Mouse (Mus musculus) gastrocnemius, postnatal 14 days (tissue): Measurements from ENCODE around the gene Ano10. TPM values are rescaled to one million over a fixed set of nuclear protein-coding genes. Genes with fewer than 3 reads are reported as not detected.

ENCODE experiments used
- DNase-seq: peaks from one replicate; pipeline ENCODE4 v3.0.0; 2021; ENCODE audit warnings: mixed read lengths
- intact Hi-C: fragments of 180-260 bp; cut with DNase I; formaldehyde crosslinking; loops from one replicate; pipeline ENCODE4 v1.15.1; 2025; ENCODE audit warnings: low total_unique reads
- total RNA-seq, 2 experiments: library from RNA; stranded (reverse); gene quantifications; 2 replicates each; pipeline ENCODE4 v1.2.3; 2021

The Ano10 gene
- total RNA-seq, 2 experiments from 2014 or later, result 36.6 to 39.4 TPM

DNA sequence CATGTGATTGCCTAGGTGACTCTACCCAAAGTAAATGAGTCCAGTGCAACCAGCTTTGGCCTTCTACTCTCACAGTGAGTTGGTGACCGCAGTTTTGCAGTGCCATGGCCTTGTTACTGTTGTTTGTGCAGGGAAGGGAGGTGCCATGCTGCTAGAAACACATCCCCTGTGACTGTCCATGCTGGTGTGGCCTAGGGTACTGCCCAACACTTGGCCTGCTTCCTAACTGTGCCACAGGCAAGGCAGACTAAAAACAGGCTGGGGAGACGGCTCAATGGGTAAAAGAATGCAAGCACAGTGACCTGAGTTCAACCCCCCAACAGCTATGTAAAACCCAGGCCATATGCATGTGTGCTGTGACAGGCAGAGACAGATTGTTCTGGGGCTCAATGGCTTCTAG lies 74.3 kb downstream of the Ano10 start:
- DNase-seq, result no peak
- intact Hi-C loops, result no loop called here

DNA sequence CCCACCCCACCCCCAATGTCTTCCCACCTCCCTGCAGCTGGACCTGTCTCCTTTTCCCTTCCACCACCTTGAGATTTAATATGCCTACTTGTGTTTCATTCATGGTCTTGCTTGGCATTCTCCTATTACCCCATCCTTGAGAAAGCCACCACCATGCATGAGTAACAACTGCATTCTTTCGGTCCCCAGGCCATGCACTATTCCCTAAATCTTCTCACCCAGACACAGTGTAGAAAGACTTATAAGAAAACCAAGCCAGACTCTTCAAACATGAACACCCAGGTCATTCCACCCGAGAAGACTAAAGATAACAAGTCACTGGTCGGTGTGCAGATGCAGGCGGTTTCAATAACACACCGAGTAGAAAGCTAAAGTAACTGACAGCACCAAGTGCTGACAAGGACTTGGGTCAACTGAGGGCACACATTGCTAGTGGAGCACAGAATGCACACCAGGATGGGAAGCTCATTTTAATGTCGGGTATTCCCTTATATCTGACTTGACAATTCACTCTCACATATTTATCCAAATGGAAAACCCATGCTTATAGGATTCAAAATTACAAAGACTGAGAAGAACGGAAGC lies 77.2 kb downstream of the Ano10 start:
- no peak for DNase-seq
- intact Hi-C loops, result no loop called here

DNA sequence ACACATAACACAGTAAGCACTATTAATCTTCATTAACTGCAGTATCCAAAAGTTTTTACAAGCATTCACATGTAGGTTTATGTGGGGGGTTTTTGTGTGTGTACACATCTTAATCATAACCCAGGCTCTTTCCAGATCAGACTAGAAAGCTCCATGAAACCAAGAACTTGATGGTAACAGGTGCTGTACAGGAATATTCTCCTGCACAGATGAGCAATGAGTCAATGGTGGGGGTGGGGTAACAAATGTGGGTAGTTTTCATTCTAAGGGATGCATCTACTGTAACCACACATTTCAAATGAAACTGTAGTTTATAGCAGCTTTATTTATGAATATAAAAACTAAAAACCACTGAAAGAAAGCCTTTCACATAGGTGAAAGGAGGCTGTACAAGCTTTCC lies 79.1 kb downstream of the Ano10 start:
- no peak for DNase-seq
- intact Hi-C loops, result no loop called here

DNA sequence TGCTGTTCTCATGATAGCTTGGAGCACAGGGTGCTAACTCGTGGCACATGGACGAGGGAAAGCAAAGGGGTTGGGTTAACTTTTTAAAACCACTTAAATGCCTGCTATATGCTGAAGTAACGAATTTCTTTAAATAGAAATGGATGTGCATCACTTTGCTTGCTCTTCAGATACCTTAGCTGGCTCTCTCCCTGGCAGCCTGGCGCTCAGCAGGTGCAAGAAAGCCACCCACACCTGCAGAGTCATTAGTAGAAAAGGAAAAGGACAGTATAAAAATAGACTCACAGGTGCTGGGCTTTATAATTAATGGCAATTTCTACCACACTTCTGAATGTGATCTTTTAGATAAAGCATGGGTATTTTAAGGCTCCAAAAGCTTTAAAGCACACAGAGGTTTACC lies 85.9 kb downstream of the Ano10 start:
- intact Hi-C loops, result no loop called here
- no peak for DNase-seq

DNA sequence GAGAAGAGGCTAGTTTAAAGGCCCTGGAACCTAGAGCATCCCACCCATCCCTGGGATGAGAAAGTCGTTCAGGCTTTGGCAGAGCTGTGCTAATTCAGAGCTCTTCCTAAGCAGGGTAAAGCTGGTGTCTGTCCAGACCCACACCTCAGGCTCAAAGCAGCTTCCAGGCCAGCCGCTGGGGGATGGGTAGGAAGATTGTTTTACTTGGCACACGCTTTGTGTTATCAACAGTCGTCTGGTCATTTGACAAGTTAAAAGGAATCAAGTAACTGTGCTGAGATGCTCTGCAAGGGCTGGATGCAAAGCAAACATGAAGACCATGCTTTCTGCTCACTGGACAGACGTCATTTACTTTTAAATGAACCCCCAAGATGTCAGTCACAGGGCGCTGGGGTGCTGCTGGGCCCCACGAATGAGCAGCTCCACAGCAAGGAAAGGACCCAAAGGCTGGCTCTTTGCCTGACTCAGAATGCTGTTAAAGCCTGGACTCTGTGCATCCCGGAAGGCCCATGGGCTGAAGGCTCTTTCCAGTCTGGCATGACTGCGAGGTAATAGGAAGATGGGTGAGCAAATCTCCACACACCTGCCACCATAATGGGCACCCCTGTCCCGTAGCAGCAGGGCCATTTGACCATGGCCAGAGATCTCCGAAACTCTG lies 88.6 kb downstream of the Ano10 start:
- DNase-seq, result no peak
- intact Hi-C loops, result no loop called here

DNA sequence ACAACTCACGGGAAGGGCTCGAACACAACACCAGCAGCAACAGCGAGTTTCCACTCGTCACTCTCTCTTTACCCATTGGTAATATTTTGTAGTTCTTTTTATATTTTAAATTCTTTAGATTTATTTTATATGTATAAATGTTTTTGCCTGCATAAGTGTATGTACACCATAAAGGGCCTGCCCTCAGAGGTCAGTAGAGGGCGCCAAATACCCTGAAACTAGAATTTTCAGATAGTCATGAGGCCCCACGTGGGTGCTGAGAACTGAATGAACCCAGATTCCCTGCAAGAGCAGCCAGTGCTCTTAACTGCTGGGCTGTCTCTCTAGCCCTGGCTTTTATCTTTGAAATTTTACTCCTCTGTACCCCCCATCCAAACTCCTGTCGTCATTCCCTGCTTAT lies 89.7 kb downstream of the Ano10 start:
- intact Hi-C loops, result no loop called here
- no peak for DNase-seq

DNA sequence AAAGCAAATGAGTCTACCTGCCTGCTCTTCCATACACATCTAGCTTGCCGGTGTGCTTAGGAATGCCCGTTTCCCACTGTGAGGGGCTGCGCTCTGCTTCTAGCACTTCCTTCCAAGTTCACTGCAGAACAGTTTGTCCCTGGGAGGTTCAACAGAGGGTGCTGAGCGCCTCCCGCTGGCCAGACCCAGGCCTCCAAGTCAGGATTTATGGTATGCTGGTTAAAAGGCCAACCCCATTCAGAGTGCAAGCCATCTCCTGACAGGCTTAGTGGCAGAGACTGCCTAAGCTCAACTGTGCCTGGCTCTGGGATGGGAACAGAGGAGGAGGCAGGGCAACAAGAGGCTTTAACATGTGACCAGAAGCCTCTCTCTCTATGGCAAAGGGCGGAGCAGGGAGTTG lies 95.0 kb downstream of the Ano10 start:
- peak; percentile 74 for DNase-seq
- intact Hi-C loops, result no loop called here

DNA sequence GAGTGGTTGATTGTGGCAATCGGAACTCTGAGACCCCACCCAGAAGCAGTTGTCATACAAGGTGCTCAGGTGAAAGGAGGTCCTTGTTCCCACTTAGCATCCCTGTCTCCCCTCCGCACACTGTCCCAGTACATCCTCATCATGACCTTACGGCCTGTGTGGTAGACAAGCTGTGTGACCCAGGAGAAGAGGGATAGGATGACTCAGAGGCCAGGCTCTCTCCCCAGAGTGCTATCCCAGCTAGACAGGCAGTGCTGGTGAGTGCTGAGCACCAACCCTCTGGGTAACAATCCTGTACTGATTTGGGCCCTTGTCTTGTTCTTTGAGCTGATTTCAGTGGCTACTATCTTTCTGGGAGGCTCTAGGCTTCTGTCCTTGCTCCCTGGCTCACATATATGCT lies 95.6 kb downstream of the Ano10 start:
- intact Hi-C loops, result no loop called here

DNA sequence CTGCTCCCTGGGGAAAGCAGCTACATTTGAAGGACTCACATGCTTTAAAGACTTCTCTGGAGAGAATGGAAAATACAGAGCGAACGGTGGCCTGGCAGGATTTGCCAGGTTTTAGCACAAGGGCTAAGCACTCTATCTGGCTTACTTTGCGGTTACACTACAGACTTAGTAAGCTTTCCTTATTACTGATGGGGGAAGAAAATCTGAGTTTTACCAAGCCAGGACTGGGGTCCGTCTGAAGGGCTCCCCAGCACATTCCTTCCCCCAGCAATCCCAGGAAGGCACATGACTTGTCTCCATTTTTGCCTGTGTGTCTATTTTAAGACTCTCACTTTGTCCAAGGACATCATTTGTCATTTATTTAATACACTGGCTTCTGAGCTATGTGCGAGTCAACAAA lies 97.2 kb downstream of the Ano10 start:
- no peak for DNase-seq
- intact Hi-C loops, result no loop called here

More for the DNA sequence above, 95.6 kb downstream of the Ano10 start:
- no peak for DNase-seq

DNA sequence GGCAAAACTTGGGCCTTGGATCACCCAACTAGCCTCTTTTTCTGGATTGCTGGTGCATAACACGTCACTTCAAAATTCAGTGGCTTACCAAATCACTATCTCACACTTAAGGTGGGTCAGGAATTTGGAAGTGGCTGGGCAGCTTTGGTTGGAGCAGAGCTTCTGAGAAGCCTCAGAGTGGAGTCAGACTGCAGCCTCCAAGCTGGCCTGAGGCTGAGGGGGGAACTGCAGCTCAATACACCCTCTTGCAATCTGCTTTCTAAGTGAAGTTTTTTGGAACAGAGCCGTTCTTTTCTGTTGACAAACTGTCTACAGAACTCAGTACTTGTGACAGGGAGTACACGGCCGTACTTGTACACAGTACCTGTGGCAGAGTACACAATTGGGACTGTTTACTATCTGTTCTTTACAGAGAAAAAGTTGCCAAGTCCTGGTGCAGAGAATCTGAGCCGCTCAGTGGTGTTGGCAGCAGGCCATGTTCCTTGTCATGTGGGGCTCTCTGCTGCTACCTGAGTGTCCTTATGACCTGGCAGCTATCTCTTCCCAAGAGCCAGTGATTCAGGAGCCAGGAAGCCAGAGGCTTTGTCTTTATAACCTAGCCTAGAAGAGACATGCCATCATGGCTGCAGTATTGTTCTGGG lies 99.1 kb downstream of the Ano10 start:
- no peak for DNase-seq
- intact Hi-C loops, result no loop called here

DNA sequence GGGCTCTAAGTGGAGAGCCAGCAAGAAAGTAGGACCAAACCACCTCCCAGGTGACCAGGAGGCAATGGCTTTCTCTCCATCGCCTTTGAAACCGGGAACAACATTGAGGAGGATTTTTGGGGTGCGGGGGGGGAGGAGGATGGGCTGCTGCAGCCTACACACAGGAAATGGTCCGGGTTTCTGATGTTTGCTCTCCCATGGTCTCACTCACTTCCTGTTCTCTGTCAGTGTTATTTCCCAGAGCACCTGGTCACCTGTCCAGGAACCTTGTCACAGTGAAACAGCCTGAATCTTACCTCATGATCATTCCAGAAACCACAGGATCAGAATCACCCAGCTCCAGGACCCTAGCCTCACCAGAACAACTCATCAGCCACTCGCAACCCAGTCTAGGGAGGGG lies 100.4 kb downstream of the Ano10 start:
- no peak for DNase-seq
- intact Hi-C loops, result no loop called here

DNA sequence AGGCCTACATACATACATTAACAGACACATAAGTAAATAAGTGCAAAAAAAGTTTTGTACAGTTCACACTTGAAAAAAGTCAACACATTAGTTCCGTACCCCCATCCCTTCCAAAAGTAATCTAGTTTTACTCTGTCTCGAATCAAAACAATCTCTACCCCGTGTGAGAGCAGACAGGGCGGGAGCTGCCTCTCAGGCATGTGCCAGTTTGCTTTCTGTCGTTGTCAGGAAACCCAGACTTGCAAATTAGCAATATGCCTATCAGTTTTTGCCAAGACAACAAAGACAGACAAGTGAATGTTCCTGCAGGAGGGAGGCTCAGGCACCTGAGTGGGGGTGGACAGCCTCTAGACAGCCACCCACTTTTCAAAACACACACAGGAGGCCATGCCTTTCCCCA lies 100.9 kb downstream of the Ano10 start:
- intact Hi-C loops, result no loop called here

DNA sequence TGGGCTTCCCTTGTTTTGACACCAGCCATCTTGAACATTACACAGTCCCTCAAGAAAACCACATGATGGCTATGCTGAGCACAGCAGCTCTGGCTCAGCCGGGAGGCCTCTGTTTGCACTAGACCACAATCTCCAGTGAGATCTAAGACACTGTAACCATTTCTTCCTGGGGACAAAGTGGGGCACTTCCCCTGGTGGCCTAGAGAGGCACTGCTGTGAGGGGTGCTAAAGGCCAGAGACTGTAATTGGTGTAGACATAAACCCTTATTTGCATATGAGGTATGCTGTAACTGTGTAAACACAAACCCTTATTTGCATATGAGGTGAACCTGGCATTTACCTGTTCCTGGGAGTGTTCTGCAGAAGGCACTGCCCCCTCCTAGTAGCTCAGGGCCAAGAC lies 105.5 kb downstream of the Ano10 start:
- no peak for DNase-seq
- intact Hi-C loops, result no loop called here

More for the DNA sequence above, 100.9 kb downstream of the Ano10 start:
- no peak for DNase-seq

DNA sequence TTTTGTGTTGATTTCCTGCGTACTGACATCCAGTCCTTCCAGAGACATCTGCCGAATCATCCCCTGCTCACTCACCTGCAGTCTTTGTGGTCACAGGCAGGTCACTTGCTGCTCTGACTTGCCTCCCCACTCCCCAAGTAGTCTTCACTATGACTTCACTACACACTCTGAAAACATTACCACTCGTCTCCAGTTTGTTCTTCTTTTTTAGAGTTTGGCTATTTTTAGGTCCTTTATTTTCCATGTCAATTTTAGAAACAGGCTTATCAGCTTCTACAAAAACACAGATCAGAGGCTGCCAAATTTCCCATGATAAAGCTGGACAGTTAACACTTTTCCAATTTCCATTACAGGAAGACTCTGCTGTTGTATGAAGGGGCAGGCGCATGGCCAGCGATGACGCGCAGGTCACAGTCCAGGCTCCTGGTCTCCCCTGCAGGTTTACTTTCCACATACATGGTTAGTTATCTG lies 106.7 kb downstream of the Ano10 start:
- intact Hi-C loops, result no loop called here
- DNase-seq, result no peak

DNA sequence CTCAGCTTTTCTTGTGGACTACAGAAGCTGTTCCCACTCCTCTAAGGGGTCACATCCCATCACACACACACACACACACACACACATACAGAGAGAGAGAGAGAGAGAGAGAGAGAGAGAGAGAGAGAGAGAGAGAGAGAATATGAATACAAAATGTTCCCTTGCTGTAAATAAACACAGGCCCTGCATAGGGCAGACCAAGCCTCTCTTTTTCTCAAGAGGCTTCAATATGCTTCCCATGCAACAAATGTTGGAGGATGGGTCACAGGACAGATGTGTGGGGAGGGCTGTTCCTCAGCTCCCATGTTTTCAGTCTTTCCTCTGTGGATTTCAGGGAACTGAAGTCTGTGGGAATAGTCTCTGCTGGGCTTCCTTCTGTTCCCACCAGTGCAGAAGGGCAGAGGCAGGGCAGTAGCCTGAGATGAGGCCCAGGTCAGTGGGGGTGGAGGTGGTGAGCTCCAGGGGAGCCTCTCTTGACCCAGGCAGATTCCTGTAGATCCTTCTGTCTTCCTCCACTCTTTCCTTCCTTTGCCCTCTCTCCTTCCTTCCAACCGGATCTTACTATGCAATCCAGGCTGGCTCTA lies 107.5 kb downstream of the Ano10 start:
- no peak for DNase-seq
- intact Hi-C loops, result no loop called here

DNA sequence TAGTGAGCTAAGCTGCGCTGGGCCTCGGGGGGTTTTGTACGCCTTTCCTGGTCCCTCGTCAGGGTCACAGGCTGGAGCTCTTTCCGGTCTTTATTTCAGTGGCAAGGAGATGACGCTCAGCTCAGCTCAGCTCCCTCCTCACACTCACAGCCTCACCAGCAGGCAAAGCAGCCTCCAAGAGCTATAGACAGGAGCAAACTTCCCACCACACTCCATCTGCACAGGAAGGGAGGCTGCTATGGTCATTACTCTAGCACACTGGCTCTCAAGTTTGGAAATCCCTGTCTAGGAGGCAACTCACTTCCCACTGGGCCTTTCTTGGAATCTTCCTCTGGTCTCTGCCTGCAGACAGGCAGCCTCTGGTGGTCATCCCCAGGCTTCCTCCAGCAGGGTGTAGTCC lies 108.3 kb downstream of the Ano10 start:
- DNase-seq, result no peak
- intact Hi-C loops, result loop anchor here (2.0 kb wide), 1 partner anchor 171 kb away; no protein-coding TSS in a partner anchor

DNA sequence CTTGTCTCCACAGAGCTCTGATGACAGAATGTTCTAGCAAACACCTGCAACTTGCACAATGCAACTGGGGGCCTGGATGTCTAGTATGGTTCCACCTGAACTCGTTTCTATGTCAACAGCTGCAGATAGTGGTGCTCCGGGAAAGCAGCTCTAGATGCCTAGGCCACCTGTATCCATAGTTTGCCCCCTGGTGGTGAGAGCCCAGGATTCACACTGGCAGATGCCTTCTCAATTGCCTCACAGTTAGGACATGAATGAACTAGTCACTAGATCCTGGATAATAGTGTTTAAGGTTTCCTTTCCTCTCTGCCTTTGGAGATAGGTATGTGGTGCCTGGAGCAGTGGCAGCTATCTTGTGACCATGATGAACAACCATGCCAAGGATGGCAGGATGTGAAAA lies 109.2 kb downstream of the Ano10 start:
- intact Hi-C loops, result loop anchor here (2.0 kb wide), 1 partner anchor 170 kb away; no protein-coding TSS in a partner anchor
- DNase-seq, result peak; percentile 79

DNA sequence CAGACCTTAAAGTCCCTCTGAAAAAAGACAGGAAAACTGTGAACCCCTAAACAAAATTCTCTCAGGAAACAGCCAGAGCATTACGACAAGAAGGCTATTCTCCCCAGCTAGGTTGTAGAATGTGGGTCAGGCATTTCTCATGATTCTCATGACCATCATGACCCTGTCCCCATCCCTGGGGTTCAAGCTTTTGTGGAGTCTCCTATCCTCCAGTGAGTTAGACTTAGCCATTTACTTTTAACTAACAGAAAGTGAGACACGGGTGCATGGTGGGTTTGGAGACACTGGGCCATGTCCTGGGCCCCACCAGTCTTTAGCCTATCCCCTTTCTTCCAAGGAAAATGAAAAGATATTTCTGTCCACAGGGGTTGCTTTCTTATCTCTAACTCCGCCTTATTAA lies 109.9 kb downstream of the Ano10 start:
- intact Hi-C loops, result loop anchor here (2.0 to 5.0 kb wide), 2 partner anchors 62 to 170 kb away; no protein-coding TSS in a partner anchor
- DNase-seq, result no peak

DNA sequence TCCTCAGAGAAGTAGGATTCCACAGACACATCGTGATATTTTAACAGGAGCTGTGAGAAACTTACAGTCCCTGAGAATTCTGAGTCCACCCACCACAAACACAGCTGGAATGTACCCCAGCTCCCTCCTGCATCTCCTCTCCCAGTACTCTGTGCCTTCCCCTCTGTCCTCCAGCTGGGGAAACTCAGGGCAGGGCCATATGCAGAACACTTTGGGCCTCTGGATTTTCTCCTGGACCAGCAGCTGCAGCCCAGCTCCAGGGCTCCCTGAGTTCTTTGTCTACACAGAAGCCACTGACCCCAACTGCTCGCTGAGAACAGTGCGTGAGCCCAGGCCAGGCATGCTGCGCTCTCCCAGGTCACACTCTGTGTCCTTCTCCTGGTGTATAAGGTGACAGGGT lies 111.1 kb downstream of the Ano10 start:
- intact Hi-C loops, result loop anchor here (5.0 kb wide), 1 partner anchor 61 kb away; no protein-coding TSS in a partner anchor
- DNase-seq, result no peak

DNA sequence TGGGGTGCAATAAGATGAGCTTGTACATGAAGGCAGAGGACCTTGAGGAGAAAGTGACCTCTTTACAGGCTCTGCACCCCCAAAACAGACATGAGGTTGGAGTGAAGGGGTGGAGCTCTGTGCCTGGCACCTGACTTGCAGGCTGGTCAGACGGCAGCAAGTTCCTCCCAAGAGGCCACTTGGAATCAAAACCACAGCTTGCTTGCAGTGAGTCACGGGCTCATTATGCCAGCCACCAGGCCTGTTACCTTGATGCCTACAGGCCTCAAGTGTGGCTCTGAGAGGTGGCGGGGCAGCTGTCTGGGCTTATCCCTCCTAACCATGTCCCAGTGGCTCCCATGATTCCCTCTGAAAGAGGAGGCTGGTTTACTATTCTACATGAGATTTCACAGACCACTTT lies 114.1 kb downstream of the Ano10 start:
- DNase-seq, result no peak

More for the DNA sequence above, 114.1 kb downstream of the Ano10 start:
- intact Hi-C loops, result loop anchor here (5.0 kb wide), 1 partner anchor 58 kb away; no protein-coding TSS in a partner anchor
